Mouse (Mus musculus): Measurements from ENCODE around the gene Prmt9. TPM values are rescaled to one million over a fixed set of nuclear protein-coding genes. Genes with fewer than 3 reads are reported as not detected.

The Prmt9 gene
- polyA plus RNA-seq, 1 experiment from 2014 or later = 8.0 TPM

- H3K4me3 ChIP-seq (replicated peaks) = no peak overlapping the region
Observed at GRCm38 (mm10) chr8:77535026-77535595, 14.1 kb upstream of the Prmt9 start.

GRCm38 (mm10) chr8:77536821-77537220 is 12.4 kb upstream of the Prmt9 start:
- no peaks in the 10 kb centered on the region for H3K9me3 ChIP-seq (replicated peaks)
- no peaks in the 10 kb centered on the region for H3K27me3 ChIP-seq
- H3K4me3 ChIP-seq (replicated peaks) = no peak overlapping the region
- no peak for ATAC-seq (ENCODE audit: insufficient read depth)
- no peak overlapping the region for H3K9ac ChIP-seq
- H3K27ac ChIP-seq (replicated peaks) = no peak overlapping the region
- 72% methylated on average over 12 of the region's 12 CpGs for WGBS (ENCODE audit: insufficient replicate concordance)
- H3K36me3 ChIP-seq (replicated peaks) = no peaks in the 10 kb centered on the region
- peaks cover 12% of the 10 kb centered on the region for H3K4me1 ChIP-seq (replicated peaks)
- no peak overlapping the region for H3K4me2 ChIP-seq

More at GRCm38 (mm10) chr8:77535026-77535595, 14.1 kb upstream of the Prmt9 start:
- peaks cover 12% of the 10 kb centered on the region for H3K4me1 ChIP-seq (replicated peaks)
- H3K27ac ChIP-seq (replicated peaks) = no peak overlapping the region
- 31% methylated on average over 5 of the region's 5 CpGs for WGBS (ENCODE audit: insufficient replicate concordance)
- no peaks in the 10 kb centered on the region for H3K9me3 ChIP-seq (replicated peaks)
- ATAC-seq (ENCODE audit: insufficient read depth) = peak; percentile 45; the same call in 1 of the 2 replicates
- no peak overlapping the region for H3K9ac ChIP-seq
- no peaks in the 10 kb centered on the region for H3K36me3 ChIP-seq (replicated peaks)
- H3K27me3 ChIP-seq = no peaks in the 10 kb centered on the region
- H3K4me2 ChIP-seq = peak overlapping the region; percentile 52

GRCm38 (mm10) chr8:77538256-77538655 is 10.9 kb upstream of the Prmt9 start:
- no peaks in the 10 kb centered on the region for H3K27me3 ChIP-seq
- H3K27ac ChIP-seq (replicated peaks) = no peak overlapping the region
- ATAC-seq (ENCODE audit: insufficient read depth) = no peak
- peaks cover 15% of the 10 kb centered on the region for H3K4me1 ChIP-seq (replicated peaks)
- H3K9me3 ChIP-seq (replicated peaks) = no peaks in the 10 kb centered on the region
- 65% methylated on average over 1 of the region's 1 CpGs for WGBS (ENCODE audit: insufficient replicate concordance)
- no peak overlapping the region for H3K9ac ChIP-seq
- no peak overlapping the region for H3K4me2 ChIP-seq
- H3K4me3 ChIP-seq (replicated peaks) = no peak overlapping the region
- no peaks in the 10 kb centered on the region for H3K36me3 ChIP-seq (replicated peaks)

- H3K9ac ChIP-seq = no peak overlapping the region
- 53% methylated on average over 6 of the region's 6 CpGs for WGBS (ENCODE audit: insufficient replicate concordance)
- H3K9me3 ChIP-seq (replicated peaks) = no peaks in the 10 kb centered on the region
- H3K4me1 ChIP-seq (replicated peaks) = peaks cover 19% of the 10 kb centered on the region
- H3K27ac ChIP-seq (replicated peaks) = no peak overlapping the region
- no peaks in the 10 kb centered on the region for H3K27me3 ChIP-seq
- no peak overlapping the region for H3K4me2 ChIP-seq
- ATAC-seq (ENCODE audit: insufficient read depth) = no peak
- no peaks in the 10 kb centered on the region for H3K36me3 ChIP-seq (replicated peaks)
- no peak overlapping the region for H3K4me3 ChIP-seq (replicated peaks)
Observed at GRCm38 (mm10) chr8:77543152-77543777, 5.9 kb upstream of the Prmt9 start.

DNA sequence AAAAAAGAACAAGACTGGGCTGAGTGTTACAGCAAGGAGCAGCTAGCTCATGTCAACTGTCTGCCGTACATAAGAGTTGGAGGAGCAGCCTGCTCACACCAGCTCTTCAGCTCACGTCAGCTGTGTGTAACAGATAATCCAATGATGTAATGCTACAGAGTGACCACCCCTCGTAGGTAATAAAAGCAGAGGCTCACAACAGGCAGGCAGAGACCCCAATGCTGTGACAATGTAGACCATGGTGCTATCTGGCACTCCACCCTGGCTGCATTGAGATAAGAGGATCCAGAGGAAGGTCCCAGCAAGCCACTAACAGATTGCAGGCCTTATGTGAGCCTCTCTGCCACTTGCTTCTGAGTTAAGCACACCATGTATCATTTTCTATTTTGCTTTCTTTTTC is 4.8 kb upstream of the Prmt9 start:
- 25% methylated on average over 3 of the region's 3 CpGs for WGBS (ENCODE audit: insufficient replicate concordance)

GRCm38 (mm10) chr8:77545616-77546015 is 3.6 kb upstream of the Prmt9 start:
- Histone ChIP-seq H3K9ac (no peak overlapping the region), H3K27me3 (no peaks in the 10 kb centered on the region), H3K27ac (replicated peaks) (no peak overlapping the region), H3K9me3 (replicated peaks) (no peaks in the 10 kb centered on the region), H3K4me3 (replicated peaks) (no peak overlapping the region), H3K36me3 (replicated peaks) (no peaks in the 10 kb centered on the region), H3K4me2 (no peak overlapping the region), H3K4me1 (replicated peaks) (peaks cover 29% of the 10 kb centered on the region)
- WGBS (ENCODE audit: insufficient replicate concordance) = 63% methylated on average over 4 of the region's 4 CpGs
- ATAC-seq (ENCODE audit: insufficient read depth) = no peak

More for the DNA sequence above, 4.8 kb upstream of the Prmt9 start:
- Histone ChIP-seq H3K27me3 (no peaks in the 10 kb centered on the region), H3K27ac (replicated peaks) (no peak overlapping the region), H3K4me1 (replicated peaks) (peaks cover 23% of the 10 kb centered on the region), H3K9me3 (replicated peaks) (no peaks in the 10 kb centered on the region), H3K4me3 (replicated peaks) (no peak overlapping the region), H3K9ac (no peak overlapping the region), H3K4me2 (no peak overlapping the region), H3K36me3 (replicated peaks) (no peaks in the 10 kb centered on the region)
- peak; percentile 34 for ATAC-seq (ENCODE audit: insufficient read depth)

- peak overlapping the region; percentile 83 for H3K27ac ChIP-seq (replicated peaks)
- peaks cover 29% of the 10 kb centered on the region for H3K36me3 ChIP-seq (replicated peaks)
- H3K9ac ChIP-seq = peak overlapping the region; percentile 92
- no peak for ATAC-seq (ENCODE audit: insufficient read depth)
- H3K4me3 ChIP-seq (replicated peaks) = peak overlapping the region; percentile 88
- 9% methylated on average over 7 of the region's 7 CpGs for WGBS (ENCODE audit: insufficient replicate concordance)
- no peaks in the 10 kb centered on the region for H3K27me3 ChIP-seq
- H3K4me2 ChIP-seq = peak overlapping the region; percentile 85
- H3K4me1 ChIP-seq (replicated peaks) = peaks cover 17% of the 10 kb centered on the region
- H3K9me3 ChIP-seq (replicated peaks) = no peaks in the 10 kb centered on the region
Observed at GRCm38 (mm10) chr8:77549881-77550580, 834 bp downstream of the Prmt9 start.

GRCm38 (mm10) chr8:77552491-77552890 is 3.3 kb downstream of the Prmt9 start:
- no peak overlapping the region for H3K27ac ChIP-seq (replicated peaks)
- no peak overlapping the region for H3K4me3 ChIP-seq (replicated peaks)
- H3K4me1 ChIP-seq (replicated peaks) = peaks cover 13% of the 10 kb centered on the region
- H3K9me3 ChIP-seq (replicated peaks) = no peaks in the 10 kb centered on the region
- no peaks in the 10 kb centered on the region for H3K27me3 ChIP-seq
- H3K36me3 ChIP-seq (replicated peaks) = peaks cover 52% of the 10 kb centered on the region
- 73% methylated on average over 3 of the region's 3 CpGs for WGBS (ENCODE audit: insufficient replicate concordance)
- H3K9ac ChIP-seq = no peak overlapping the region
- H3K4me2 ChIP-seq = no peak overlapping the region
- no peak for ATAC-seq (ENCODE audit: insufficient read depth)

- WGBS (ENCODE audit: insufficient replicate concordance) = 70% methylated on average over 3 of the region's 3 CpGs
- ATAC-seq (ENCODE audit: insufficient read depth) = no peak
- H3K9me3 ChIP-seq (replicated peaks) = no peaks in the 10 kb centered on the region
- no peak overlapping the region for H3K27ac ChIP-seq (replicated peaks)
- no peaks in the 10 kb centered on the region for H3K27me3 ChIP-seq
- no peak overlapping the region for H3K4me3 ChIP-seq (replicated peaks)
- H3K36me3 ChIP-seq (replicated peaks) = peaks cover 61% of the 10 kb centered on the region
- no peaks in the 10 kb centered on the region for H3K4me1 ChIP-seq (replicated peaks)
- no peak overlapping the region for H3K4me2 ChIP-seq
- H3K9ac ChIP-seq = no peak overlapping the region
Observed at GRCm38 (mm10) chr8:77561441-77561840, 12.2 kb downstream of the Prmt9 start.

DNA sequence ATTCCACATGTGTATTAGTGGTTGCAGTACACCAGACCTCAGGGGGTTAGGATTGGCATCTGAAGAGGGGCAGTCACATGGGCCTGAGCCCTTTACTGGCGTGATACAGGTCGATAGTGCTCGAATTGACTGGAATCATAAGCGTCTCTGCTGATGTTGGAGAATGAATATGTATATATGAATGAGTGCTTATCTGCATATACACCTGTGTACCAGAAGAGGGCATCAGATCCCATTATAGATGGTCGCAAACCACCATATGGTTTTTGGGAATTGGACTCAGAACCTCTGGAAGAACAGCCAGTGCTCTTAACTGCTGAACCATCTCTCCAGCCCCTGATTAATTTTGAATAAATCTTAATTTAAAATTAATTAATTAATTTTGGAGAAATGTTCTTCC is 25.0 kb downstream of the Prmt9 start:
- Histone ChIP-seq H3K4me1 (replicated peaks) (no peaks in the 10 kb centered on the region), H3K9ac (no peak overlapping the region), H3K27me3 (no peaks in the 10 kb centered on the region), H3K4me2 (no peak overlapping the region), H3K27ac (replicated peaks) (no peak overlapping the region), H3K9me3 (replicated peaks) (no peaks in the 10 kb centered on the region), H3K36me3 (replicated peaks) (peaks cover 24% of the 10 kb centered on the region), H3K4me3 (replicated peaks) (no peak overlapping the region)
- no peak for ATAC-seq (ENCODE audit: insufficient read depth)
- 64% methylated on average over 5 of the region's 5 CpGs for WGBS (ENCODE audit: insufficient replicate concordance)

- no peak overlapping the region for H3K9ac ChIP-seq
- no peak overlapping the region for H3K27ac ChIP-seq (replicated peaks)
- H3K4me3 ChIP-seq (replicated peaks) = no peak overlapping the region
- H3K36me3 ChIP-seq (replicated peaks) = peaks cover 27% of the 10 kb centered on the region
- H3K27me3 ChIP-seq = no peaks in the 10 kb centered on the region
- ATAC-seq (ENCODE audit: insufficient read depth) = no peak
- no peaks in the 10 kb centered on the region for H3K9me3 ChIP-seq (replicated peaks)
- H3K4me2 ChIP-seq = no peak overlapping the region
- 76% methylated on average over 7 of the region's 7 CpGs for WGBS (ENCODE audit: insufficient replicate concordance)
- H3K4me1 ChIP-seq (replicated peaks) = no peaks in the 10 kb centered on the region
Observed at GRCm38 (mm10) chr8:77577674-77578073, 28.5 kb downstream of the Prmt9 start.
